Mouse (Mus musculus): ENCODE measurements around the gene Prkar2a.

- no peak for TF ChIP-seq CTCF (IDR thresholded peaks at IDR 0.05; ENCODE audit: low read depth)
- no peak for TF ChIP-seq EP300 (IDR thresholded peaks at IDR 0.05; ENCODE audit: low read depth)
Measured at GRCm38 (mm10) chr9:108639825-108640224, 49.3 kb upstream of the Prkar2a start.

Data from liver, postnatal 0 days (tissue).